Mouse (Mus musculus) liver, postnatal 0 days (tissue): Measurements from ENCODE around the gene Med26.

Experiments
- CTCF ChIP-seq: sonication (generic); IDR thresholded peaks from 2 replicates; pipeline ENCODE4 v1.5.1; 2016; ENCODE audit warnings: antibody characterized with exemption, low read depth
- EP300 ChIP-seq: IDR thresholded peaks from 2 replicates; pipeline ENCODE4 v1.6.1; 2016; ENCODE audit warnings: antibody characterized with exemption, low read depth, mild to moderate bottlenecking

GRCm38 (mm10) chr8:72474826-72475546, 73.1 kb downstream of the Med26 start, which contains the start of gene Cherp:
- TF ChIP-seq CTCF (no peak), EP300 (no peak; the same call in 1 of the 2 replicates)
